Mouse (Mus musculus) midbrain, embryonic 12.5 days (tissue): ENCODE data around the gene Ric1. TPM values are rescaled to one million over a fixed set of nuclear protein-coding genes. Genes with fewer than 3 reads are reported as not detected.

Source experiments
- ATAC-seq: fragments of 200-750 bp; cut with Nextera tagmentation; 2 replicates; pipeline ENCODE4 v1.8.0; 2017; ENCODE audit warnings: low read depth, moderate TSS enrichment, moderate library complexity; ENCODE audit not compliant: low FRiP score
- H3K27ac ChIP-seq: fragments of 300-500 bp; sonication (generic); replicated peaks from 2 replicates; pipeline ENCODE4 v1.5.1; 2016; ENCODE audit warnings: mild to moderate bottlenecking
- H3K27me3 ChIP-seq: fragments of 300-500 bp; sonication (generic); 2 replicates; pipeline ENCODE4 v1.6.1; 2016; ENCODE audit warnings: mild to moderate bottlenecking
- H3K36me3 ChIP-seq: fragments of 300-500 bp; sonication (generic); 2 replicates; pipeline ENCODE4 v1.6.1; 2016
- H3K4me1 ChIP-seq: fragments of 300-500 bp; sonication (generic); 2 replicates; pipeline ENCODE4 v1.6.1; 2016
- H3K4me2 ChIP-seq: fragments of 300-500 bp; sonication (generic); replicated peaks from 2 replicates; pipeline ENCODE4 v1.6.1; 2016; ENCODE audit warnings: mild to moderate bottlenecking, moderate library complexity
- H3K4me3 ChIP-seq: fragments of 300-500 bp; sonication (generic); 2 replicates; pipeline ENCODE4 v1.5.1; 2016; ENCODE audit warnings: mild to moderate bottlenecking
- H3K9ac ChIP-seq: fragments of 300-500 bp; sonication (generic); replicated peaks from 2 replicates; pipeline ENCODE4 v1.6.1; 2016; ENCODE audit warnings: mild to moderate bottlenecking, moderate library complexity
- H3K9me3 ChIP-seq: fragments of 300-500 bp; sonication (generic); 2 replicates; pipeline ENCODE4 v1.6.1; 2016; ENCODE audit warnings: mild to moderate bottlenecking
- WGBS: fragments of 180-500 bp; shearing (Covaris S2); methylation state at CpG from one replicate; pipeline ENCODE4 v1.1.7; 2016; 5-methylcytosine and 5-hydroxymethylcytosine counted together
- polyA plus RNA-seq: library from polyadenylated mRNA; unstranded; fragments of >200 nt; fragmentation: Nextera tagmentation; extraction: Ambion mirVana; gene quantifications from 2 replicates; pipeline ENCODE4 v1.2.1, GENCODE M21; 2016

Gene Ric1
- polyA plus RNA-seq, 1 experiment from 2014 or later = 14.0 TPM

DNA sequence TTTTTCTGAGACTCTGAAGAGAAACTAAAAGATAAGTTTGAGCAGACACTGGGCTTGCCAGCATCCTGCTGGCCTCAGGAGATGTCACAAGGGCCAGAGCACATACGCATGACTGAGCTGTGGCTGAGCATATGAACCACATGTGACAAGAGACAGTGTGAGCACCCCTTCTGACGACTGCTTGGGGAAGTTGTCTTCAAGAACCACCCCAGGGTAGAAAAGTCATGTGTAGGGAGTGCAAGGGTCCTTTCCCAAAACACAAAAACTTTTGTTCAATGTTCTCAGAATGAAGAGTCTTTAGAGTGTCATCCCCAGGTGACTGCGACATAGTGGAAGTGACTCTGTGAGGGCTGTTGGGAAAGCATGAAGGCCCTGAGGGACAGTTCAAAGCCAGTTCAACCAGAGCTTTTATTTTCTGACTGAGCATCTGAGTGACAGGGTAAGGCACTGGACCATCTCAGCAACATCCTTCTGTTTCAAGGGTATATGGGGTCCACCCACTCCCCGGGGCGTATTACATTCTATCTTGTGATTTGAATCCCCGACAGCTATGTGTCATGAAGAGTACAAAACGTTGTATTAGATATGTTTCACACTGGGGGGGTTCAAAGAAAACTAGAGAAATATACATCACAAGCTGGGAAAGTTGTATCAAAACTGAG, 35.4 kb upstream of the Ric1 start:
- H3K27ac ChIP-seq = no peak overlapping the region
- no peak for ATAC-seq
- WGBS = 84% methylated on average over 7 of the region's 7 CpGs
- no peak overlapping the region for H3K9ac ChIP-seq
- H3K4me3 ChIP-seq = no peak overlapping the region
- H3K27me3 ChIP-seq = no peaks in the 10 kb centered on the region; the same call in 1 of the 2 replicates
- no peaks in the 10 kb centered on the region for H3K36me3 ChIP-seq
- H3K4me1 ChIP-seq = 0 out of 2 replicates have a peak, but pooled peaks cover 4% of the 10 kb centered on the region
- no peak overlapping the region for H3K4me2 ChIP-seq
- H3K9me3 ChIP-seq = no peaks in the 10 kb centered on the region

- Histone ChIP-seq H3K27me3 (no peaks in the 10 kb centered on the region; the same call in 1 of the 2 replicates), H3K27ac (no peak overlapping the region), H3K9ac (no peak overlapping the region), H3K9me3 (no peaks in the 10 kb centered on the region), H3K4me1 (0 out of 2 replicates have a peak, but pooled peaks cover under 1% of the 10 kb centered on the region), H3K36me3 (no peaks in the 10 kb centered on the region), H3K4me3 (no peak overlapping the region), H3K4me2 (no peak overlapping the region)
- no peak for ATAC-seq
- WGBS = 91% methylated on average over 14 of the region's 14 CpGs
Observed at GRCm38 (mm10) chr19:29487326-29488072, 34.6 kb upstream of the Ric1 start.

DNA sequence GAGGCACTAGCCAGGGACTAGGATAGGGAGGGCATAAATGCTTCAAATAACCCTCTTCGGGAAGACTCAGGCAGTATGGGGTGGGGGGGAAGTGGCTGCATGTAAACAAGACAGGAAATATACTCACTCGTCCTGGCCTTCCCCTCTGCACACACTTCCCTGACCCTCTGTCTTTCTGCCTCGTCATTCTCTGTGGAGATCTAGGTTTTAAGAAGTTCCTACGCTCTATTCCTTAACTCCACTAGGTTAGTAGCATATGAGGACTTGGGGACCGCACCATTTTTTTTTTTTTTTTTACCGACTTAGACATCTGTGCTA, 34.0 kb upstream of the Ric1 start:
- 70% methylated on average over 6 of the region's 6 CpGs for WGBS
- Histone ChIP-seq H3K4me1 (no peaks in the 10 kb centered on the region), H3K27me3 (no peaks in the 10 kb centered on the region; the same call in 1 of the 2 replicates), H3K36me3 (no peaks in the 10 kb centered on the region), H3K4me2 (no peak overlapping the region), H3K4me3 (no peak overlapping the region), H3K27ac (no peak overlapping the region), H3K9ac (no peak overlapping the region), H3K9me3 (no peaks in the 10 kb centered on the region)
- ATAC-seq = no peak

GRCm38 (mm10) chr19:29488420-29488819, 33.7 kb upstream of the Ric1 start:
- Histone ChIP-seq H3K4me1 (no peaks in the 10 kb centered on the region), H3K4me2 (no peak overlapping the region), H3K9me3 (no peaks in the 10 kb centered on the region), H3K36me3 (no peaks in the 10 kb centered on the region), H3K9ac (no peak overlapping the region), H3K27me3 (no peaks in the 10 kb centered on the region; the same call in 1 of the 2 replicates), H3K4me3 (no peak overlapping the region), H3K27ac (no peak overlapping the region)
- ATAC-seq = no peak
- 76% methylated on average over 10 of the region's 10 CpGs for WGBS

- 86% methylated on average over 3 of the region's 3 CpGs for WGBS
- no peaks in the 10 kb centered on the region for H3K4me1 ChIP-seq
- H3K27ac ChIP-seq = no peak overlapping the region
- no peak overlapping the region for H3K9ac ChIP-seq
- ATAC-seq = no peak
- H3K4me3 ChIP-seq = no peak overlapping the region
- H3K9me3 ChIP-seq = no peaks in the 10 kb centered on the region
- H3K4me2 ChIP-seq = no peak overlapping the region
- no peaks in the 10 kb centered on the region; the same call in 1 of the 2 replicates for H3K27me3 ChIP-seq
- no peaks in the 10 kb centered on the region for H3K36me3 ChIP-seq
Observed at GRCm38 (mm10) chr19:29489785-29490284, 32.2 kb upstream of the Ric1 start.

GRCm38 (mm10) chr19:29491467-29491866, 30.6 kb upstream of the Ric1 start:
- Histone ChIP-seq H3K4me1 (no peaks in the 10 kb centered on the region), H3K9ac (no peak overlapping the region), H3K27ac (no peak overlapping the region), H3K9me3 (no peaks in the 10 kb centered on the region), H3K36me3 (no peaks in the 10 kb centered on the region), H3K27me3 (no peaks in the 10 kb centered on the region), H3K4me3 (no peak overlapping the region), H3K4me2 (no peak overlapping the region)
- WGBS = 74% methylated on average over 9 of the region's 9 CpGs
- ATAC-seq = no peak

DNA sequence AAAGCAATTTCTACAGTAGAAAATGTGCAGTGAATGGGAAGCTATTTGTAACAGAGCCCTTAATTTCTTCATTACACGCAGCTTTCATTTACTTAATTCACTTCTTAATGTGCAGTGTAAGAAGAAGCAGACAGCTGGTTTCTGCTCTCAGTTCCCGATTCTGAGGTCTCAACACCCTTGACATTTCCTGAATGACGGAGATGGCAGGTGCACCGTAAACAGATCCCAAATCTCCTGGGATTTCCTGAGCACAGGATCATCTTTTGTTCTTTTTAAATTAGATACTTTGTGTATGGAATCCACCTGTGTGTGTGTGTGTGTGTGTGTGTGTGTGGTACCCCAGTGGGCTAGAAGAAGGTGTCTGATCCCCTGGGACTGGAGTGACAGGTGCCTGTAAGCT, 27.6 kb upstream of the Ric1 start:
- Histone ChIP-seq H3K9ac (no peak overlapping the region), H3K27ac (no peak overlapping the region), H3K4me1 (no peaks in the 10 kb centered on the region), H3K27me3 (no peaks in the 10 kb centered on the region), H3K9me3 (no peaks in the 10 kb centered on the region), H3K4me3 (no peak overlapping the region), H3K36me3 (no peaks in the 10 kb centered on the region), H3K4me2 (no peak overlapping the region)
- no peak for ATAC-seq
- 74% methylated on average over 4 of the region's 4 CpGs for WGBS

DNA sequence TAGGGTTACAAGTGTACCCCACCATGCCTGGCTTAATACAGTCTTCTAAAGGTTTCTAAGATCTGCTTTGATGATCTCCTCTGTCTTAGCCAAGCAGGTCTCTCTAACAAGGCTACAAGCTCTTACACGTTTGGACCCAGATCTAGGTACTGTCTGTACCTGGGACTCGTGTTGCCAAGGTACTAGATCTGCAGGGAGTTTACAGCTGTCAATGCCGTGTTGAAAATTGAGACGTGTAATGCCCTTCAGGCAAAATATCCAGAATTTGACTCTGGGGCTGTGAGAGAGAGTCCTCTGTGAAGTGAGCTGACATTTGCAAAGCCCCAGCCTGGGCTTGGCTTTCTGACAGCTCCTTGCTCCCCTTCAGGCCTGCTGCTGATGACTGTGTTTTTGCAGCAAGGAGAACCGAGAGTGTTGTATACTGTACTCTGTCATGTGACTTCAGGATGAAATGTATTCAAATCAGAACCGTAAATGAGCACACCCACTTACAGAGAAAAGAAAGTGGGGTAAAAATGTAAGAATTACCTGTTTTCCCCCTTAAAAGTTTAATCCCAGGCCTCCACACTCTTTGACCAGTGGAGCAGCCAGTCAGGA, 26.0 kb upstream of the Ric1 start:
- Histone ChIP-seq H3K27ac (no peak overlapping the region), H3K4me3 (no peak overlapping the region), H3K4me2 (no peak overlapping the region), H3K9me3 (no peaks in the 10 kb centered on the region), H3K36me3 (no peaks in the 10 kb centered on the region), H3K4me1 (no peaks in the 10 kb centered on the region), H3K9ac (no peak overlapping the region), H3K27me3 (peaks cover 3% of the 10 kb centered on the region; the same call in 1 of the 2 replicates)
- 82% methylated on average over 6 of the region's 6 CpGs for whole genome bisulfite sequencing
- ATAC-seq = no peak

DNA sequence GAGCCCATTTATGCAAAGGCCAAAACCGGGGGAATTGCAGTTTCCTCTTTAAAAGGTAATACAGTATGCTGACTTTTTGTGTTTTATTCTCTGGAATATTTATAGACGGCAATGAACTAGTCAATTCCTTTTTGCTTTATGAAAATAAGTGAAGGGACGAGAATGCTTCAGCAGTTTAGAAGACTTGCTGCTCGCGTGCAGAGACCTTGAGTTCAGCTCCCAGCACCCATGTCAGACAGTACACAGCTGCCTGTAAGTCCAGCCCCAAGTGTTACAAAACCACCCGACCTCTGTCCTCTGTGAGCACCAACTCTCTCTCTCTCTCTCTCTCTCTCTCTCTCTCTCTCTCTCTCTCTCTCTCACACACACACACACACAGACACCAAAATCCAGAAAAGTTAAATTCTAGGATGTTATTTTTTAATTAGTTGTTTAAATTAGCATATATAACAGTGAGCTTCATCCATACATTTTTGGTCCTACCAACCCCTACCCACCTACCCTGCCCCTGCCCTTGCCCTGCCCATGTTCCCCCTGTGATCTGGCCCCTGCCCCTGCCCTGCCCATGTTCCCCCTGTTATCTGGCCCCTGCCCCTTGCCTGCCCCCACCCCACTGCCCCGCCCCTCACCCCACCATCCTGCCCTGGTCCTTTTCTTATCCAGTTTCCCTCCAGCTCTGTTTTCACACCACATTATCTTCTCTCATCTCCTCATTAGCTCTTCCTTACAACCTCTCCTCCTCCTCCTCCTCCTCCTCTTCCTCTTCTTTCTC, 25.1 kb upstream of the Ric1 start:
- peaks cover 3% of the 10 kb centered on the region; the same call in 1 of the 2 replicates for H3K27me3 ChIP-seq
- H3K4me1 ChIP-seq = no peaks in the 10 kb centered on the region
- no peak overlapping the region for H3K27ac ChIP-seq
- no peak overlapping the region for H3K9ac ChIP-seq
- WGBS = 81% methylated on average over 7 of the region's 7 CpGs
- no peak for ATAC-seq
- no peak overlapping the region for H3K4me3 ChIP-seq
- no peaks in the 10 kb centered on the region for H3K9me3 ChIP-seq
- H3K4me2 ChIP-seq = no peak overlapping the region
- H3K36me3 ChIP-seq = no peaks in the 10 kb centered on the region

DNA sequence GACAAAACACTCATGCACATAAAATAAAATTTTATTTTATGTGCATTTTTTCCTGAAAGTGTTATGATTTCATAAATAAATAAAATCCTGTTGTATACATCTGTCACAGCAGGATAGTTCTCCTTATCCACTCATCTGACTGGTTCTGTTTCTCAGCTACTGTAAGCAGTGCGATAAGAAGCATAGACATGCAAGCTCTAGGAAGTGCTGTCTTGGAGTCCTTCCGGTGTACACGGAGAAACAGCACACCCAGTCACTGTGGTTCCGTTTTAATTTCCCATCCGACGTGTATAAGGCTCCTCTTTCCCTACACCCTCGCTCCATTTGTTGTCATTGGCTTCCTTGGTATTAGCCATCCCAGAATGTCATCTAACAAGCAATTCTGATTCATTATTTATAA, 24.2 kb upstream of the Ric1 start:
- Histone ChIP-seq H3K4me2 (no peak overlapping the region), H3K27me3 (peaks cover 3% of the 10 kb centered on the region; the same call in 1 of the 2 replicates), H3K36me3 (no peaks in the 10 kb centered on the region), H3K27ac (no peak overlapping the region), H3K4me1 (no peaks in the 10 kb centered on the region), H3K4me3 (no peak overlapping the region), H3K9me3 (no peaks in the 10 kb centered on the region), H3K9ac (no peak overlapping the region)
- WGBS = 86% methylated on average over 7 of the region's 7 CpGs
- no peak for ATAC-seq

GRCm38 (mm10) chr19:29498842-29499456, 23.1 kb upstream of the Ric1 start:
- Histone ChIP-seq H3K9ac (no peak overlapping the region), H3K4me3 (no peak overlapping the region), H3K4me2 (no peak overlapping the region), H3K9me3 (no peaks in the 10 kb centered on the region), H3K27ac (no peak overlapping the region), H3K36me3 (no peaks in the 10 kb centered on the region), H3K27me3 (peaks cover 3% of the 10 kb centered on the region; the same call in 1 of the 2 replicates), H3K4me1 (no peaks in the 10 kb centered on the region)
- WGBS = 79% methylated on average over 6 of the region's 6 CpGs
- no peak for ATAC-seq
